Comparison of ENCODE assay signal across 8 mouse cellular contexts in the genomic region with DNA sequence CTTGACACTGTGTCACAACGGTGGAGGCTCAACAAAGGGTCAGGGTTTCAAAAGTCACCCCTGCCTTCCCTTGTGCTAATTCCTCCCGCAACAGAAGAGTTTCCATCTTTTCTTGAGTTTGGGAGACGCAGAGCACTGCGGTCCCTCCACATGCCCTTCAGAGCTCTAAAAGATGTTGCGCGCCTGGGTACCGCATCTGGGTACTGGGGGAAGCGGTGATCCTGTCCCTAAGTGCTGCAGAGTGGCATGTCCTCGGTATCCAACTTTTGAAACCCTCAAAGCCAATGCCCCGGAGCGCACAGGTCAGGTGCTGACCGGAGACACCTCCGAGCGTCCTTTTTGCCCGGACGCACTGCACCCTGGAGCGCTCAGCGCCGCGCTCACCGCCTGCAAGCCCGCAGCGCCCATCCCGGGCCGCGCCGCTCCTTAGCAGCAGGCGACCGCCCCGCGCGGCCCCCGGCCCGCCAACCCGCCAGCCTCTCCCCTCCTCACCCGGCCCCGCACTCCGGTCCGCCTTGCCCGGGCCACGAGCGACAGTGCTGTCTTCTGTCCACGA. TPM values are rescaled to one million over a fixed set of nuclear protein-coding genes. Genes with fewer than 3 reads are reported as not detected.
DNase-seq lines count a peak whose midpoint lies in the region; ATAC-seq lines count a peak whose summit lies in the region.

No protein-coding gene starts in this region.

- WGBS in heart, embryonic 14.5 days, result 1% methylated on average over 38 of the region's 43 CpGs
- under 1% methylated on average over 42 of the region's 43 CpGs for WGBS in forebrain, embryonic 14.5 days
- 2% methylated on average over 37 of the region's 43 CpGs for WGBS in neural tube, embryonic 15.5 days

- no peaks in the 10 kb centered on the region for H3K9me3 ChIP-seq in heart, embryonic 14.5 days (ENCODE audit: control insufficient read depth, low read length)
- H3K9me3 ChIP-seq in forebrain, embryonic 14.5 days (replicated peaks; ENCODE audit: control insufficient read depth, low read length), result no peaks in the 10 kb centered on the region
- no peaks in the 10 kb centered on the region for H3K9me3 ChIP-seq in neural tube, embryonic 15.5 days (replicated peaks)

- no peak for DNase-seq in heart, postnatal 25 days (ENCODE audit: low spot score)
- DNase-seq in R1 (ENCODE audit: low read depth, low spot score), result peak; percentile 56
- peak; percentile 25 for DNase-seq in forebrain, embryonic 14.5 days (ENCODE audit: low spot score)
- DNase-seq in kidney, postnatal 4 days, result peak; percentile 9 to 35
- no peak for DNase-seq in adrenal gland, postnatal 4 days (ENCODE audit: low spot score in 2 of 2)
- DNase-seq in left cerebral cortex, adult 8-10 months (ENCODE audit: low spot score in 2 of 2), result no peak

- peaks cover 38% of the 10 kb centered on the region for H3K27me3 ChIP-seq in heart, embryonic 14.5 days (ENCODE audit: control insufficient read depth, insufficient read depth, low read length)
- peaks cover 5% of the 10 kb centered on the region; the same call in 1 of the 2 replicates for H3K27me3 ChIP-seq in forebrain, embryonic 14.5 days (replicated peaks; ENCODE audit: control insufficient read depth, insufficient read depth, low read length)
- no peaks in the 10 kb centered on the region; the same call in 1 of the 2 replicates for H3K27me3 ChIP-seq in neural tube, embryonic 15.5 days (replicated peaks)

- peaks cover 0 to 11% of the 10 kb centered on the region in 2 experiments; a peak in 3 of 4 replicates for H3K4me1 ChIP-seq in heart, embryonic 14.5 days (ENCODE audit: control insufficient read depth in 2 of 2, insufficient read depth in 2 of 2, low read length in 2 of 2)
- H3K4me1 ChIP-seq in forebrain, embryonic 14.5 days (ENCODE audit: control insufficient read depth, insufficient read depth, low read length), result peaks cover 4% of the 10 kb centered on the region; the same call in 1 of the 2 replicates
- H3K4me1 ChIP-seq in neural tube, embryonic 15.5 days, result peaks cover 9% of the 10 kb centered on the region

- peak overlapping the region; percentile 96 for H3K4me2 ChIP-seq in heart, embryonic 14.5 days (ENCODE audit: low read length)
- peak overlapping the region; percentile 90 for H3K4me2 ChIP-seq in forebrain, embryonic 14.5 days (ENCODE audit: low read length)
- peak overlapping the region; percentile 95 for H3K4me2 ChIP-seq in neural tube, embryonic 15.5 days

- H3K9ac ChIP-seq in heart, embryonic 14.5 days (ENCODE audit: low read length), result peak overlapping the region; percentile 10; the same call in 1 of the 2 replicates
- H3K9ac ChIP-seq in forebrain, embryonic 14.5 days (ENCODE audit: low read length), result peak overlapping the region; percentile 71
- H3K9ac ChIP-seq in neural tube, embryonic 15.5 days (replicated peaks), result peak overlapping the region; percentile 53

- no peak for ATAC-seq in heart, embryonic 14.5 days (ENCODE audit: insufficient number of reproducible peaks, insufficient read depth, low FRiP score, low read depth)
- ATAC-seq in forebrain, embryonic 14.5 days, result peak; percentile 67
- ATAC-seq in neural tube, embryonic 15.5 days (ENCODE audit: low FRiP score), result peak; percentile 81

- H3K4me3 ChIP-seq in heart, embryonic 14.5 days (ENCODE audit: control insufficient read depth in 1 of 2, insufficient read depth in 1 of 2, low read depth in 1 of 2, low read length in 2 of 2), result peak overlapping the region; percentile 56 to 58
- H3K4me3 ChIP-seq in forebrain, embryonic 14.5 days (ENCODE audit: low read depth, low read length), result peak overlapping the region; percentile 63
- H3K4me3 ChIP-seq in neural tube, embryonic 15.5 days (replicated peaks), result peak overlapping the region; percentile 71

- H3K27ac ChIP-seq in heart, embryonic 14.5 days (replicated peaks in 1 of 2; ENCODE audit: control insufficient read depth in 1 of 2, insufficient read depth in 1 of 2, low read depth in 2 of 2, low read length in 2 of 2), result no peak overlapping the region
- H3K27ac ChIP-seq in forebrain, embryonic 14.5 days (ENCODE audit: low read depth, low read length), result no peak overlapping the region
- H3K27ac ChIP-seq in neural tube, embryonic 15.5 days (replicated peaks), result no peak overlapping the region

- no peaks in the 10 kb centered on the region for H3K36me3 ChIP-seq in heart, embryonic 14.5 days (ENCODE audit: control insufficient read depth, insufficient read depth, low read length)
- H3K36me3 ChIP-seq in forebrain, embryonic 14.5 days (ENCODE audit: control insufficient read depth, insufficient read depth, low read length), result no peaks in the 10 kb centered on the region
- no peaks in the 10 kb centered on the region for H3K36me3 ChIP-seq in neural tube, embryonic 15.5 days

- intact Hi-C loops in heart, postnatal 25 days (cut with DNase I), result no loop called here

RNA-seq across cellular contexts. Expression of a gene that starts 0.8 kb away (rescaled TPM):
- polyA plus RNA-seq in heart, embryonic 14.5 days (2014; fragmentation: Nextera tagmentation; extraction: Ambion mirVana), result 0.07 TPM in 1 of 2 replicates, not detected in the other
- total RNA-seq in heart, postnatal 25 days (2021), result under 1 TPM in 1 of 2 experiments, not detected in 1; 0.36 TPM
- 3.3 and 3.5 TPM in 2 replicates for polyA plus RNA-seq in forebrain, embryonic 14.5 days (2014; fragmentation: Nextera tagmentation; extraction: Ambion mirVana)
- polyA plus RNA-seq in neural tube, embryonic 15.5 days (2015; fragmentation: Nextera tagmentation; extraction: Ambion mirVana), result 4.9 and 5.0 TPM in 2 replicates
- total RNA-seq in adrenal gland, postnatal 4 days (2021), result 1 to 10 TPM in 1 of 2 experiments, under 1 TPM in 1; 0.87 to 2.1 TPM
- 10 to 100 TPM; 28.5 to 35.9 (median 32.1) TPM for total RNA-seq in left cerebral cortex, adult 8-10 months (2022)

Comparison
In these comparisons a context has a peak if more than half of its experiments do, and no peak if none do; other contexts are left out.
1. H3K9ac ChIP-seq: peak in every context shown above with its lines; median percentile 71 in forebrain, embryonic 14.5 days; 53 in neural tube, embryonic 15.5 days; 10 in heart, embryonic 14.5 days.
2. DNase-seq: peak in R1 (single experiment), forebrain, embryonic 14.5 days (single experiment) and kidney, postnatal 4 days (2 of 2); none in heart, postnatal 25 days (single experiment), adrenal gland, postnatal 4 days (0 of 2) and left cerebral cortex, adult 8-10 months (0 of 2).
3. RNA of a gene that starts 0.8 kb away (total RNA-seq): 28.5 to 35.9 TPM in left cerebral cortex, adult 8-10 months; 0.87 to 2.1 TPM in adrenal gland, postnatal 4 days and 0.36 TPM in heart, postnatal 25 days; every median in the first group is over 4 times any median in the second.
4. Peak in every context shown above with its lines, with median percentiles within 50 percentile points of each other: H3K4me2 ChIP-seq and H3K4me3 ChIP-seq.